Mouse (Mus musculus) MEL (cell line): Measurements from ENCODE around the gene Vtcn1. TPM values are rescaled to one million over a fixed set of nuclear protein-coding genes. Genes with fewer than 3 reads are reported as not detected.

Source experiments
- DNase-seq: peaks from one replicate; pipeline ENCODE4 v3.0.0; 2011; ENCODE audit warnings: low read depth, low spot score
- H3K27ac ChIP-seq: 2 replicates; pipeline ENCODE4 v1.5.1; 2012; ENCODE audit warnings: low read depth, mild to moderate bottlenecking, control low read depth, low read length, moderate library complexity; ENCODE audit not compliant: control insufficient read depth
- H3K27me3 ChIP-seq, 2 experiments: fragments of 150-350 bp in 1 of 2; sonication (generic) in 1 of 2; 2 replicates each; pipeline ENCODE4 v1.6.1; 2012; ENCODE audit warnings: low read length in 2 of 2, mild to moderate bottlenecking in 2 of 2, improper control_type of control experiment in 1 of 2, moderate library complexity in 1 of 2; ENCODE audit not compliant: insufficient read depth in 2 of 2, control insufficient read depth in 1 of 2
- H3K36me3 ChIP-seq, 2 experiments: 2 replicates each; pipeline ENCODE4 v1.6.1; 2012 to 2014; ENCODE audit warnings: low read length in 2 of 2, improper control_type of control experiment in 1 of 2, inconsistent platforms in 1 of 2, mild to moderate bottlenecking in 1 of 2; ENCODE audit not compliant: insufficient read depth in 2 of 2, control insufficient read depth in 1 of 2
- H3K4me1 ChIP-seq, 2 experiments: fragments of 150-350 bp in 1 of 2; sonication (generic) in 1 of 2; 2 replicates each; pipeline ENCODE4 v1.6.1; 2012; ENCODE audit warnings: low read length in 2 of 2, improper control_type of control experiment in 1 of 2, mild to moderate bottlenecking in 1 of 2; ENCODE audit not compliant: insufficient read depth in 2 of 2, control insufficient read depth in 1 of 2
- H3K4me3 ChIP-seq, 2 experiments: fragments of 150-350 bp in 1 of 2; sonication (generic) in 1 of 2; 2 replicates each; pipeline ENCODE4 v1.5.1; 2012; ENCODE audit warnings: low read depth in 2 of 2, low read length in 2 of 2, mild to moderate bottlenecking in 2 of 2, moderate library complexity in 2 of 2, control low read depth in 1 of 2, improper control_type of control experiment in 1 of 2; ENCODE audit not compliant: control insufficient read depth in 1 of 2, insufficient read depth in 1 of 2
- H3K79me2 ChIP-seq: 2 replicates; pipeline ENCODE4 v1.6.1; 2012; ENCODE audit warnings: mild to moderate bottlenecking, low read length, moderate library complexity; ENCODE audit not compliant: control insufficient read depth, poor library complexity, insufficient read depth
- H3K9ac ChIP-seq: 2 replicates; pipeline ENCODE4 v1.6.1; 2012; ENCODE audit warnings: low read depth, mild to moderate bottlenecking, control low read depth, low read length, moderate library complexity; ENCODE audit not compliant: control insufficient read depth, poor library complexity, severe bottlenecking
- H3K9me3 ChIP-seq: fragments of 150-350 bp; sonication (generic); replicated peaks from 2 replicates; pipeline ENCODE4 v1.6.1; 2012; ENCODE audit warnings: mild to moderate bottlenecking, low read length, improper control_type of control experiment, moderate library complexity; ENCODE audit not compliant: insufficient read depth
- CHD1 ChIP-seq: IDR thresholded peaks from 2 replicates; pipeline ENCODE4 v1.6.1; 2012; ENCODE audit warnings: low read depth, mild to moderate bottlenecking, inconsistent platforms, low read length, improper control_type of control experiment
- CHD2 ChIP-seq: IDR thresholded peaks from 2 replicates; pipeline ENCODE4 v1.6.1; 2011; ENCODE audit warnings: low read length, improper control_type of control experiment
- ELF1 ChIP-seq: IDR thresholded peaks from 2 replicates; pipeline ENCODE4 v1.6.1; 2014; ENCODE audit warnings: low read depth, mild to moderate bottlenecking, inconsistent platforms, low read length, improper control_type of control experiment, moderate library complexity
- EP300 ChIP-seq, 2 experiments: IDR thresholded peaks; 2 replicates each; pipeline ENCODE4 v1.6.1; 2011; ENCODE audit warnings: improper control_type of control experiment in 2 of 2, low read length in 2 of 2, low read depth in 1 of 2, mild to moderate bottlenecking in 1 of 2
- GABPA ChIP-seq: IDR thresholded peaks from 2 replicates; pipeline ENCODE4 v1.6.1; 2012; ENCODE audit warnings: low read depth, mild to moderate bottlenecking, inconsistent platforms, low read length, improper control_type of control experiment, moderate library complexity
- GATA1 ChIP-seq: IDR thresholded peaks from 2 replicates; pipeline ENCODE4 v1.6.1; 2011; ENCODE audit warnings: low read depth, low read length, improper control_type of control experiment
- HCFC1 ChIP-seq: IDR thresholded peaks from 2 replicates; pipeline ENCODE4 v1.6.1; 2012; ENCODE audit warnings: low read depth, mild to moderate bottlenecking, inconsistent platforms, low read length, improper control_type of control experiment, moderate library complexity
- JUND ChIP-seq: IDR thresholded peaks from 2 replicates; pipeline ENCODE4 v1.6.1; 2011; ENCODE audit warnings: low read depth, mild to moderate bottlenecking, improper control_type of control experiment, low read length
- KAT2A ChIP-seq: conservative IDR thresholded peaks from 2 replicates; pipeline ENCODE4 v1.6.1; 2012; ENCODE audit warnings: low read depth, low read length, improper control_type of control experiment, inconsistent platforms
- MAX ChIP-seq: IDR thresholded peaks from 2 replicates; pipeline ENCODE4 v1.6.1; 2011; ENCODE audit warnings: low read length, improper control_type of control experiment
- MAZ ChIP-seq: IDR thresholded peaks from 2 replicates; pipeline ENCODE4 v1.6.1; 2012; ENCODE audit warnings: low read depth, mild to moderate bottlenecking, inconsistent platforms, low read length, improper control_type of control experiment
- MYC ChIP-seq: IDR thresholded peaks from 2 replicates; pipeline ENCODE4 v1.6.1; 2011; ENCODE audit warnings: low read depth, mild to moderate bottlenecking, low read length, improper control_type of control experiment, moderate library complexity
- NELFE ChIP-seq: IDR thresholded peaks from 2 replicates; pipeline ENCODE4 v1.6.1; 2011; ENCODE audit warnings: low read depth, low read length, improper control_type of control experiment
- POLR2AphosphoS5 ChIP-seq: IDR thresholded peaks from 2 replicates; pipeline ENCODE4 v1.6.1; 2012; ENCODE audit warnings: low read depth, borderline replicate concordance, mild to moderate bottlenecking, inconsistent platforms, low read length, moderate library complexity, mixed read lengths
- SIN3A ChIP-seq: IDR thresholded peaks from 2 replicates; pipeline ENCODE4 v1.6.1; 2012; ENCODE audit warnings: low read length, improper control_type of control experiment, inconsistent platforms
- TAL1 ChIP-seq: IDR thresholded peaks from 2 replicates; pipeline ENCODE4 v1.6.1; 2012; ENCODE audit warnings: mild to moderate bottlenecking, inconsistent platforms, low read length, moderate library complexity, mixed read lengths
- TCF12 ChIP-seq: IDR thresholded peaks from 2 replicates; pipeline ENCODE4 v1.6.1; 2014; ENCODE audit warnings: low read depth, mild to moderate bottlenecking, inconsistent platforms, low read length, improper control_type of control experiment, moderate library complexity
- USF1 ChIP-seq: IDR thresholded peaks from 2 replicates; pipeline ENCODE4 v1.6.1; 2014; ENCODE audit warnings: low read depth, mild to moderate bottlenecking, inconsistent platforms, low read length, improper control_type of control experiment, moderate library complexity
- USF2 ChIP-seq, 2 experiments: IDR thresholded peaks; 2 replicates each; pipeline ENCODE4 v1.6.1; 2011 to 2012; ENCODE audit warnings: improper control_type of control experiment in 2 of 2, low read length in 2 of 2, borderline replicate concordance in 1 of 2, inconsistent platforms in 1 of 2, low read depth in 1 of 2, mild to moderate bottlenecking in 1 of 2; ENCODE audit not compliant: insufficient read depth in 1 of 2
- ZC3H11A ChIP-seq: IDR thresholded peaks from 2 replicates; pipeline ENCODE4 v1.6.1; 2012; ENCODE audit warnings: low read depth, mild to moderate bottlenecking, inconsistent platforms, low read length, improper control_type of control experiment
- ZKSCAN1 ChIP-seq: IDR thresholded peaks from 2 replicates; pipeline ENCODE4 v1.6.1; 2012; ENCODE audit warnings: low read depth, mild to moderate bottlenecking, inconsistent platforms, low read length, improper control_type of control experiment, moderate library complexity
- ZMIZ1 ChIP-seq: IDR thresholded peaks from 2 replicates; pipeline ENCODE4 v1.6.1; 2012; ENCODE audit warnings: low read depth, mild to moderate bottlenecking, inconsistent platforms, low read length, improper control_type of control experiment, moderate library complexity
- ZNF384 ChIP-seq: IDR thresholded peaks from 2 replicates; pipeline ENCODE4 v1.6.1; 2012; ENCODE audit warnings: low read depth, mild to moderate bottlenecking, inconsistent platforms, low read length, improper control_type of control experiment
- polyA plus RNA-seq, 2 experiments: library from polyadenylated mRNA; stranded (reverse) in 1 of 2; unstranded in 1 of 2; fragments of >175 nt in 1 of 2; fragments of >200 nt in 1 of 2; gene quantifications; 2 replicates each; pipeline versions ENCODE4 v1.2.1 to v1.2.4; 2012; ENCODE audit warnings: low replicate concordance in 2 of 2, low read depth in 1 of 2; ENCODE audit not compliant: insufficient read length in 2 of 2, insufficient read depth in 1 of 2, missing spikeins in 1 of 2
- total RNA-seq: library from RNA; depleted of rRNA; stranded (reverse); fragments of 300-350 nt; gene quantifications from 2 replicates; pipeline ENCODE4 v1.2.3, GENCODE M21; 2012; rRNA removed

Gene Vtcn1
- total RNA-seq (not detected in 2 replicates), polyA plus RNA-seq (not detected)

GRCm38 (mm10) chr3:100825225-100825965 lies at the start of gene Vtcn1:
Vtcn1 (plus strand) TSS chr3:100825459.
- no peak within 1 kb of the TSS for H3K9ac ChIP-seq
- H3K4me1 ChIP-seq, result no peaks in the 10 kb centered on the region
- H3K4me3 ChIP-seq, result no peak within 1 kb of the TSS
- peaks cover 0 to 6% of the 10 kb centered on the region in 2 experiments; a peak in 1 of 4 replicates for H3K27me3 ChIP-seq
- H3K9me3 ChIP-seq, result no peaks in the 10 kb centered on the region
- H3K36me3 ChIP-seq, result no peaks in the 10 kb centered on the region
- TF ChIP-seq NELFE, result no peak
- TF ChIP-seq MAZ, result no peak
- TF ChIP-seq POLR2AphosphoS5, result no peak
- TF ChIP-seq ZKSCAN1, result no peak
- TF ChIP-seq GATA1, result no peak
- TF ChIP-seq USF2 (IDR thresholded peaks at IDR 0.05; ENCODE audit: borderline replicate concordance in 1 of 2, insufficient read depth in 1 of 2, low read depth in 1 of 2, low read length in 2 of 2), result no peak
- no peak for TF ChIP-seq ELF1
- no peak for TF ChIP-seq HCFC1
- no peak for TF ChIP-seq MYC
- no peak for TF ChIP-seq JUND
- TF ChIP-seq CHD1, result no peak
- no peak for TF ChIP-seq GABPA
- TF ChIP-seq TAL1, result no peak
- TF ChIP-seq CHD2, result no peak
- TF ChIP-seq SIN3A, result no peak
- no peaks in the 10 kb centered on the region for H3K79me2 ChIP-seq
- no peak within 1 kb of the TSS for H3K27ac ChIP-seq
- no peak for DNase-seq

- H3K27ac ChIP-seq, result no peak overlapping the region
- no peaks in the 10 kb centered on the region for H3K79me2 ChIP-seq
- peaks cover 0 to 3% of the 10 kb centered on the region in 2 experiments; a peak in 2 of 4 replicates for H3K27me3 ChIP-seq
- no peak overlapping the region for H3K9ac ChIP-seq
- H3K9me3 ChIP-seq, result no peaks in the 10 kb centered on the region
- no peaks in the 10 kb centered on the region for H3K36me3 ChIP-seq
- H3K4me3 ChIP-seq, result no peak overlapping the region
- DNase-seq, result no peak
- TF ChIP-seq ZC3H11A (no peak), USF1 (no peak), ZMIZ1 (no peak), MAX (no peak), USF2 (IDR thresholded peaks at IDR 0.05; ENCODE audit: borderline replicate concordance in 1 of 2, insufficient read depth in 1 of 2, low read depth in 1 of 2, low read length in 2 of 2) (no peak), KAT2A (no peak), JUND (no peak), EP300 (IDR thresholded peaks at IDR 0.05; ENCODE audit: low read depth in 1 of 2, low read length in 2 of 2) (no peak), ZNF384 (no peak), TCF12 (no peak), CHD1 (no peak)
- H3K4me1 ChIP-seq, result no peaks in the 10 kb centered on the region
Measured at GRCm38 (mm10) chr3:100776967-100777366, 48.3 kb upstream of the Vtcn1 start.
